Mouse (Mus musculus): ENCODE results near the gene Maml3. TPM values are rescaled to one million over a fixed set of nuclear protein-coding genes. Genes with fewer than 3 reads are reported as not detected.

The Maml3 gene
- polyA plus RNA-seq, 1 experiment = 12.7 TPM

- TF ChIP-seq POLR2A (IDR thresholded peaks at IDR 0.05; ENCODE audit: borderline replicate concordance, extremely low read depth, insufficient read depth, insufficient read length, poor library complexity, severe bottlenecking) (no peak), CTCF (IDR thresholded peaks at IDR 0.05; ENCODE audit: borderline replicate concordance, extremely low read depth, insufficient read depth, insufficient read length) (no peak)
Observed at GRCm38 (mm10) chr3:52088458-52089341, 16.2 kb downstream of the Maml3 start.

DNA sequence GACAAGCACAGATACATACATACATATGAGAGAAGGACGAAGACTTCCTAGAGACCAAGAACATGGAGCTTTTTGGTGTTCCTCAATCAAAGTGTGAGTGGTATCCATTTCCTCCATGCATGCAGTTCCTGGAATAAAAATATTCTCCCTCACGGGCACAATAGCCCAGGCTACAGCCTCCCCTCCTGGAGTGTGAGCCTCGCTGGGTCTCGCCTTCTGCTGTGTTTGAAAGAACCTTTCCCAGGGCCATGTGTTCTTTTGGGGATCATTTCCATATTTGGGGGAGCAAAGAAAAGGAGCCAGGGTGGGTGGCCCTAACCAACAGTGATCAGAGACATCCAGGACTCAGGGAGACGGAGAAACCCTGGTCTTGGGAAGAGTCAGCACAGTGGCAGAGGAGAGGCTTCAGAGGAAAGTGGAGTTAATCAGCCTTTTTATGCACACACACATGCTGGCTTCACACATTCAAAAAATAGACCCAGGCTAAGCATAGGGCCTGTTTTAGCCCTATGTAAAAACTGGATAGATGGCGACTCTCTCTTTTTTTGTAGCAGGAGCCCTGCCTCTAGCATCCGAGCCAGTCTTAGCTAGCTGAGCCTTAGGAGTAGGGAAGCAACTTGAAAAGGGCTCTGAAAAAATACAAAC lies 17.1 kb downstream of the Maml3 start:
- peak; percentile 61 for DNase-seq (ENCODE audit: low read depth)
- TF ChIP-seq CTCF (IDR thresholded peaks at IDR 0.05; ENCODE audit: borderline replicate concordance, extremely low read depth, insufficient read depth, insufficient read length) (no peak), POLR2A (IDR thresholded peaks at IDR 0.05; ENCODE audit: borderline replicate concordance, extremely low read depth, insufficient read depth, insufficient read length, poor library complexity, severe bottlenecking) (no peak)

More at GRCm38 (mm10) chr3:52088458-52089341, 16.2 kb downstream of the Maml3 start:
- peak; percentile 95 for DNase-seq (ENCODE audit: low read depth)

- peak; percentile 51 for DNase-seq (ENCODE audit: low read depth)
- TF ChIP-seq POLR2A (IDR thresholded peaks at IDR 0.05; ENCODE audit: borderline replicate concordance, extremely low read depth, insufficient read depth, insufficient read length, poor library complexity, severe bottlenecking) (no peak), CTCF (IDR thresholded peaks at IDR 0.05; ENCODE audit: borderline replicate concordance, extremely low read depth, insufficient read depth, insufficient read length) (no peak)
Observed at GRCm38 (mm10) chr3:52078763-52079162, 26.1 kb downstream of the Maml3 start.

GRCm38 (mm10) chr3:52073959-52074358 lies 30.9 kb downstream of the Maml3 start:
- DNase-seq (ENCODE audit: low read depth) = no peak
- TF ChIP-seq CTCF (IDR thresholded peaks at IDR 0.05; ENCODE audit: borderline replicate concordance, extremely low read depth, insufficient read depth, insufficient read length) (no peak), POLR2A (IDR thresholded peaks at IDR 0.05; ENCODE audit: borderline replicate concordance, extremely low read depth, insufficient read depth, insufficient read length, poor library complexity, severe bottlenecking) (no peak)

DNA sequence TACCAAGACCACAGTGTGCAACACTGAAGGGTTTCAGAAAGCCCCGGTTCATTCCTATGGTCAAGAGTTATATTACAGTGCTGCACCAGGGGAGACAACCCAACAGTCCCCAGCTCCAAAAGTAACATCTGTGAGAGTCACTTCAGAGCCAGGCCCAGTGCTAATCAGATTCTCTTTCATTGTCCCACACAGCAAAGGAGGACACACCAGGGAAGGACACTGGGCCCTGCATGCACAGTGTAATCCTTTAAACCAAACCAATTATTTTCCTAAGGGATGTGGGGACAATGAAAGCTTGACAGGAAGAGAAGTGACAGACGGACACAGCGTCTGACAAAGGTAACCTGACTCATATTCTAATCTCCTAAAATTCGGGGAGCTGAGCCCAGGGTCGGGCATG lies 32.9 kb downstream of the Maml3 start:
- TF ChIP-seq CTCF (IDR thresholded peaks at IDR 0.05; ENCODE audit: borderline replicate concordance, extremely low read depth, insufficient read depth, insufficient read length) = no peak
- no peak for TF ChIP-seq POLR2A (IDR thresholded peaks at IDR 0.05; ENCODE audit: borderline replicate concordance, extremely low read depth, insufficient read depth, insufficient read length, poor library complexity, severe bottlenecking)
- DNase-seq (ENCODE audit: low read depth) = no peak

DNA sequence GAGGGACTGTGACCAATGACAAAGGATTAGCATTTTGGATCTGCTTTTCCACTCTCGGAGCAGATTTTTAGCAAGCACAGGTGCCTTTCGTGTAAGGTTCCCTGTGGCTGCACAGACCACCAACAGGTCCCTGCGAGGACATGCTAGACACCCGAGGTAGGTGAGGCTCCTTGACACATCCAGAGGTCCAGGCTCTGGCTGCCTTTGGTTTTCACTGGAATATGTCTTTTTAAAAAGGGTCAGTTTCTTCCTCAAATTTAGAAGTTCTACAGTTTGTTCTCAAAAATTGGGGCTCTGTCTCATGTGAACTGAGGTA lies 34.8 kb downstream of the Maml3 start:
- no peak for DNase-seq (ENCODE audit: low read depth)
- no peak for TF ChIP-seq CTCF (IDR thresholded peaks at IDR 0.05; ENCODE audit: borderline replicate concordance, extremely low read depth, insufficient read depth, insufficient read length)
- no peak for TF ChIP-seq POLR2A (IDR thresholded peaks at IDR 0.05; ENCODE audit: borderline replicate concordance, extremely low read depth, insufficient read depth, insufficient read length, poor library complexity, severe bottlenecking)

DNA sequence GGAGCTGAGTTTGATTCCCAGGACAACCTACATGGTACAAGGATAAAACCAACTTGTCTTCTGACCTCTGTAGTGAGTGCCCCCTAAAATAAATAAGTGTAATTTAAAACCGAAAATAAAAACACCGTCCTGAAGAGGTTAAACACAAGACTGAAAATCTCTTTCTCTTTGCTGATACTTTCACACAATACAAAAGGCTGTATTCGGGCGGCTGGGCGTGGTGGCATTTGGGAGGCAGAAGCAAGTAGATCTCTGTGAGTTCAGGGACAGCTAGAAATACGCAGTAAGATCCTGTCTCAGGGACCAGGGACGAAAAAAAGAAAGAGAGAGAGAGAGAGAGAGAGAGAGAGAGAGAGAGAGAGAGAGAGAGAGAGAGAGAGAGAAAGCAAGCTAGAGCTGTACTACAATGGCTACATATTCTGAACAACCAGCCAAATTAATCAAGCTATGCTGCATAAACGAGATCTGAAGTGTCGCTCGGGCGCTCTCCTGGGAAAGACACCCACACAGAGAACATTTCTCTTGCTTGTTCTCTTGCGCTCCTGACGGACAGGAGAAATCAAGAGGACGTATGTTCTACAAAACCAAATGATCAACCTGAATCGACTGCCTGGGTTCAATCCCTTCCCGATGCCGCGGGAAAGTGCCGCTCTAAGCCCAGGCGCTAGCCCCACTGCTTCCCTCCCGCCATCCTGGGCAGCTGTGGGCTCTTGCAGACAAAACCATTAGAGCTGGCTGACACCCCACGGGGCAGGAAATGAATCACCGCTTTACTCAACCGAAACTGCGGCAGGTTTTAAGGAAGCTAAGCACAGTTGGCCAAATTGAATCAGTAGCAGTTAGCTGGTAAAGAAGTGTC lies 35.3 kb downstream of the Maml3 start:
- DNase-seq (ENCODE audit: low read depth) = peak; percentile 87
- no peak for TF ChIP-seq CTCF (IDR thresholded peaks at IDR 0.05; ENCODE audit: borderline replicate concordance, extremely low read depth, insufficient read depth, insufficient read length)
- no peak for TF ChIP-seq POLR2A (IDR thresholded peaks at IDR 0.05; ENCODE audit: borderline replicate concordance, extremely low read depth, insufficient read depth, insufficient read length, poor library complexity, severe bottlenecking)

DNA sequence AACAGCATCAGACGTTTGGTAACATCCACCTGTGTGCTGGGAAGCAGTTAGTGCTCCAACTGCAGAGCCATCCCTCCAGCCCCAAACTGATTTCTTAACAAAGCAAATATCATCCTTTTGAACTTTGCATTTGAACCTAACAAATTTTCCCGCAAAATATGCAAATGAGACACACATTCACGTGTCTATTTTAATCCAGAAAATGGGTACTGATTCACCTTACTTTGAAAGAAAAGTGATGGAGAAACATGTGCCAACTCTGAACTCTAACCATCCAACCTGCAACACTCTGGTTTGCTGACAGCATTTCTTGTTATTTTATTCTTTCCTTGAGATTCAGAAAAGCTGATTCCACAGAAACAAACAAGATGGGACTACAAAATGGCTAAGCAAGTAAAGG lies 36.0 kb downstream of the Maml3 start:
- DNase-seq (ENCODE audit: low read depth) = no peak

GRCm38 (mm10) chr3:52067181-52067580 lies 37.7 kb downstream of the Maml3 start:
- peak; percentile 31 for DNase-seq (ENCODE audit: low read depth)
- no peak for TF ChIP-seq POLR2A (IDR thresholded peaks at IDR 0.05; ENCODE audit: borderline replicate concordance, extremely low read depth, insufficient read depth, insufficient read length, poor library complexity, severe bottlenecking)
- TF ChIP-seq CTCF (IDR thresholded peaks at IDR 0.05; ENCODE audit: borderline replicate concordance, extremely low read depth, insufficient read depth, insufficient read length) = no peak

More for the DNA sequence above, 36.0 kb downstream of the Maml3 start:
- no peak for TF ChIP-seq POLR2A (IDR thresholded peaks at IDR 0.05; ENCODE audit: borderline replicate concordance, extremely low read depth, insufficient read depth, insufficient read length, poor library complexity, severe bottlenecking)
- TF ChIP-seq CTCF (IDR thresholded peaks at IDR 0.05; ENCODE audit: borderline replicate concordance, extremely low read depth, insufficient read depth, insufficient read length) = no peak

DNA sequence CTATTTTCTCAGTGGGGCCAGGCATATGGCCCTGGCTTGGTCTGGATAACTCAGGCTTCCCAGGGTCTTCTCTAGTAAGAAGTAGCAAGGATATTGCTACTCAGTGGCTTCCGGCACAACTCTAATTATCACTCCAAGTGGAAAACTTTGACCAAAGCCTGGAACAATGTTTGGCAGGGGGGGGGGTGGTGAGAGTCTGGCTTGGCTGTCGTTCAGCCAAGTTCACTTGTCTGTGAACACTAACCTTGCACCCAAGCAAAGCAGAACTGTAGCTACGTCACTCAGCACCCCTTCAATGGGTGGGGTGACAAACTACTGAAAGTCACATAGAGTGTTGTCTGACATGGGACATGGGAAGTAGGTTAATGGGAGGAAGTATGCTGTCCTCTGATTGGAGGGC lies 38.7 kb downstream of the Maml3 start:
- TF ChIP-seq POLR2A (IDR thresholded peaks at IDR 0.05; ENCODE audit: borderline replicate concordance, extremely low read depth, insufficient read depth, insufficient read length, poor library complexity, severe bottlenecking) = no peak
- no peak for TF ChIP-seq CTCF (IDR thresholded peaks at IDR 0.05; ENCODE audit: borderline replicate concordance, extremely low read depth, insufficient read depth, insufficient read length)
- DNase-seq (ENCODE audit: low read depth) = peak; percentile 26

DNA sequence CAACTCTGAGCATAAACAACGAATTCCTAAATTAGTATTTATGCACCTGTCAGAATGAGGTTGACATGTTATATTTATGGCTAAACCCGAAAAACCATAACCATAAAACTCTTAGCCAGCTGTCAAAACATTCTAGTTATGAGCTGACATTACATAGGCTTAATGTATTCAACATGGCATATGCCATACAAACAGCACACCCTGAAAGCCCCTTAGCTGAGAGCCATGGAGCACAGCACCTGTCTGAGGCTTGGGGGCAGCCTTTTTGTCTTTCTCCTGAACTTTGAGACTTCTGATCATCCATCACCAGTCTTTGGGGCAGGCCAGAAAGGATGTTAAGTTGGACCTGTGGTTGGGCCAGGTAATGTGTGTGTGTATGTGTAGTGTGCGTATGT lies 41.6 kb downstream of the Maml3 start:
- DNase-seq (ENCODE audit: low read depth) = no peak
- TF ChIP-seq POLR2A (IDR thresholded peaks at IDR 0.05; ENCODE audit: borderline replicate concordance, extremely low read depth, insufficient read depth, insufficient read length, poor library complexity, severe bottlenecking) (no peak), CTCF (IDR thresholded peaks at IDR 0.05; ENCODE audit: borderline replicate concordance, extremely low read depth, insufficient read depth, insufficient read length) (no peak)

Data from brain, embryonic 14.5 days (tissue).